Mouse (Mus musculus): ENCODE results near the gene 3110040M04Rik. TPM values are rescaled to one million over a fixed set of nuclear protein-coding genes. Genes with fewer than 3 reads are reported as not detected.
"Not testable (repeated sequence)": the region's sequence is repeated elsewhere in the genome, so short reads cannot be mapped to it uniquely, and the experiment has no call there.

The 3110040M04Rik gene
- total RNA-seq, 2 experiments from 2014 or later, result not detected

GRCm38 (mm10) chr1:151192075-151192474, 11.8 kb upstream of the 3110040M04Rik start, which contains the start of gene Gm8947:
TSS of gene Gm8947 (plus strand) at chr1:151192376.
- not testable (repeated sequence) for DNase-seq (ENCODE audit: low spot score in 2 of 2)

DNA sequence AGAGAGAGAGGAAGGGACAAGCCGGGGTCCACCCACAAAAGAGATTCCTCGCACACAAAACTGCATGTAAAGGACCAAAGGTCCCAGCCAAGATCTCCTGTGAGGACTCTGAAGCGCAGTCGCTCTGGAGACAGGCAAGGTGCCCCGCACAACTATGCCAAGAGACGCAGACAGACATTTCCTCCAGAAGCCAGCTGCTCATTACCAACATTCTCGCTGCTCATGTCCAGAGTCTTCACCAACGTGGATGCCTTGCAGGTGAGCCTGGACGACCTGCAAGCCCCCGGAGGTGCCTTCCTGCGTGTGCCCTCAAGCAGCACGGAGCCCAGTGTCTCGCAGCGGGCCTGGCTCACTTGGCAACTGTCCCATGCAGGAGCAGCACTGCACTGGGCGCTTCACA, 11.2 kb upstream of the 3110040M04Rik start:
- DNase-seq (ENCODE audit: low spot score in 2 of 2), result not testable (repeated sequence)

GRCm38 (mm10) chr1:151195986-151196385, 7.9 kb upstream of the 3110040M04Rik start:
- DNase-seq (ENCODE audit: low spot score in 2 of 2), result not testable (repeated sequence)

- not testable (repeated sequence) for DNase-seq (ENCODE audit: low spot score in 2 of 2)
These were observed 7.2 kb upstream of the 3110040M04Rik start for GRCm38 (mm10) chr1:151196690-151197089.

GRCm38 (mm10) chr1:151198120-151198519, 5.8 kb upstream of the 3110040M04Rik start, which contains the start of gene Gm47995:
TSS of gene Gm47995 (plus strand) at chr1:151198448.
- DNase-seq (ENCODE audit: low spot score in 2 of 2), result not testable (repeated sequence)

DNA sequence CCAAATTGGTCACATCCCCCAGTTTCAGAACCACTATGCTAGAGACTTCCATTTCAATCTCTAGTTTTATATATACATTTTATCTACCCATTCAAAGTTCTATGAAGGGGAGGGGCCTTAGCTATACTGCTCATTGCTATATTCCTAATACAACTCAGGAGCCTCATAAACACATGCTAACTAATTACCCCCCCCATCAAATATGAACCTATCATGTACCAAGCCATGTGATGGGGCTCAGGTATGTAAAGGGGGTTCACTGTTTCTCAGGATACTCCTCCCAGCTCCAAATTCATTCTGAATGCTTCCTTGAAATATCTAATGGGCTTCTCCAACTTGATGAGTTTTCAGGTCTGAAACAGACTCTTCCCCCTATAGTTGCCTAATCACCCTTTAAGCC, 3.3 kb upstream of the 3110040M04Rik start:
- not testable (repeated sequence) for DNase-seq (ENCODE audit: low spot score in 2 of 2)

- not testable (repeated sequence) for DNase-seq (ENCODE audit: low spot score in 2 of 2)
These were observed 1.1 kb upstream of the 3110040M04Rik start for GRCm38 (mm10) chr1:151202771-151203170.

GRCm38 (mm10) chr1:151208493-151208892, 4.6 kb downstream of the 3110040M04Rik start:
- DNase-seq (ENCODE audit: low spot score in 2 of 2), result not testable (repeated sequence)

DNA sequence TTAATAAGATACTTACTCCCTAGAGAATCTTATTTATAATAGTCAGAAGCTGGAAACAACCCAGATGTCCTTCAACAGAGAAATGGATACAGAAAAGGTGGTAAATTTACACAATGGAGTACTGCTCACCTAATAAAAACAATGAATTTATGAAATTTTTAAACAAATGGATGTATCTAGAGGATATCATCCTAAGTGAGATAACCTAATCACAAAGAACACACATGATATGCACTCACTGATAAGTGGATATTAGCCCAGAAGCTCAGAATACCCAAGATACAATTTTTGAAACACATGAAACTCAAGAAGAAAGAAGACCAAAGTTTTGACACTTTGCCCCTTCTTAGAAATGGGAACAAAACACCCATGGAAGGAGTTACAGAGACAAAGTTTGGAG, 5.0 kb downstream of the 3110040M04Rik start:
- DNase-seq (ENCODE audit: low spot score in 2 of 2), result not testable (repeated sequence)

- DNase-seq (ENCODE audit: low spot score in 2 of 2), result not testable (repeated sequence)
These were observed 6.0 kb downstream of the 3110040M04Rik start, which contains the start of gene Gm47996 for GRCm38 (mm10) chr1:151209824-151210355. TSS of gene Gm47996 (plus strand) at chr1:151210131.

DNA sequence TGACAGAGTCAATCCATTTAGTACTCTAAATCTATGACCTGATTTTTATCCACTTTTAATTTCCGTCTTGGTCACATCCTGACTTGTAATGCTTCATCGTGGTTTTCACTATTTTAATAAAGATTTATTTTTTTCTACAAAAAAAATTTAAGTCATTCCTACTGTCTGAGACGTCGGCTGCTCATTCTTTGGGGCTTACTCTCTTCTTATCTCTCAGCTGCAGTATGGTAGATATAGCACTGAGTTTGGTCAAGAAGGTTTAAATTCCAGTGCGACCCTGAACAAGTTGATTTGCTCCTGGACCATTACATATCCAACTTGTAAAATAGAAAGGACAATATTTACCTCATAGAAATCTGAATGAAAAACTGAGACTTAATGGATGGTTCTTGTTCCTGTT, 7.7 kb downstream of the 3110040M04Rik start:
- DNase-seq (ENCODE audit: low spot score in 2 of 2), result not testable (repeated sequence)

DNA sequence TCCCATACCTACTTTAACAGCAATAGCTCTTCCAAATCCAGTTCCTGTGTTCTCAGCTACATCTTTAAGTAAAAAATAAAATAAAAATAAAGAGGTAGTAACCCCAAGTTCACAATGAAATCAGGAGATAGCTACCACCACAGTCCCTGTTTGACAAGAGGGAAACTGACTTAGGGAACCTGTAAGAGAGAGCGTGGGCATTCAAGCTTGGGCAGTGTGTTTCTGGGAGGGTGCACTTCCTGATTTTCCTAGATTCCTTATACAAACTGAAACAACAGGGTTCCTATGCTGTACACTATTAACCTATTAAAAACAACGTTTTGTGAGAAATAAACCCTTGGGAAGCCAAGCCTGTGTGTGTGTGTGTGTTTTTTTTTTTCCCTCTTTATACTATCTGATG, 10.9 kb downstream of the 3110040M04Rik start:
- DNase-seq (ENCODE audit: low spot score in 2 of 2), result no peak

DNA sequence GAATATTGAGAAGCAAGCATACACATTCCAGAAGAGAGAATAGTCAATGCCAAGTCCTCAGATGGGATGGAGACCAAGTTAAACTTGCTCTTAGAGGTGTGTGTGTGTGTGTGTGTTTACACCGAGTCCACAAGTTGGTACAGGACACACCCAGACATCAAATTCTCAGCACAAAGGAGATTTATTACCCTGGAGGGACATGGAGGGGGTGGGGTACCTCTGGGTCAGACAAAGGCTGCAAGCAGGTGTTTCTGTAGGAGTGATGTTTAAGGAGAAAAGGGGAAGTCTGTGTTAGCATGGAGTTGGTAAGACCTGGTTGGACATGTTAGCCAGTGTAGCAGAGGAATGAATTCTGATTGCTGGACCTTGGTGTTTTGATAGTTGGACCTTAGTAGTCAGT, 12.1 kb downstream of the 3110040M04Rik start:
- no peak for DNase-seq (ENCODE audit: low spot score in 2 of 2)

- DNase-seq (ENCODE audit: low spot score in 2 of 2), result no peak
These were observed 12.5 kb downstream of the 3110040M04Rik start for GRCm38 (mm10) chr1:151216417-151216816.

DNA sequence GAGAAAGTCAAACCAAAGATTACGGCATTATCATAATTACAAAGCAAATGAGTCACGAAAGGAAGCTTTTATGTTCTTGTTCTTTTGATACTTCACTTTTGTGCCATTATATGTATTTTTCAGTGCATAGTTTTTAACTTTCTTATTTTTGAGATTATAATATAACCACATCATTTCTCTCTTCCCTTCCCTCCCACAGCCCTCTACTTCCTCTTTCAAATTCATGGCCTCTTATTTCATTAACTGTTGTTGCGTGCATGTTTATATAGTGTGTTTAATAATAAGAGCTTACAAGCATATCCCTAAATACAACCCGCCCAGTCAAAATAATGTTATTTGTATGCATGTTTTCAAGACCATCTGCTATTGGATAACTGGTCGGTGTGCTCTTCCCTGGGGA, 15.1 kb downstream of the 3110040M04Rik start:
- DNase-seq (ENCODE audit: low spot score in 2 of 2), result no peak

DNA sequence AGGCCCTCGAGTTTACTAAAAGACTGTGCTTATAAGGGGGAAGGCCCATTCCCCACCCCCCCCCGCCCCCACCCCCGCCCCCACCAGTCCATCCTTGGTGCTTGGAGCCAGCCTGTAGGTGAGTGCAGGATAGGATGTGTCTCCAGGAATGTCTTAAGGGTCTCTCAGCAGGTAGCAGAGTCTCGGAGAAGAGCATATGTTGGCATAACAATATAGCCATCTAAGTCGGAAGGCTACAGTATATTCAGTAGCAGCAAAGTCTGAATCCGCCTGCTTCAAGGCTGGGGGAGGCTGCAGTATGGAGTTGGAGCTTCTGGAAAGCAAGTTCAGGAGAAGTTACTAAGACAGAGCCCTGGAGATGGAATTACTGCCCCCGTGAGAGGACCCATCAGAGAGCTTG, 16.2 kb downstream of the 3110040M04Rik start:
- DNase-seq (ENCODE audit: low spot score in 2 of 2), result no peak

DNA sequence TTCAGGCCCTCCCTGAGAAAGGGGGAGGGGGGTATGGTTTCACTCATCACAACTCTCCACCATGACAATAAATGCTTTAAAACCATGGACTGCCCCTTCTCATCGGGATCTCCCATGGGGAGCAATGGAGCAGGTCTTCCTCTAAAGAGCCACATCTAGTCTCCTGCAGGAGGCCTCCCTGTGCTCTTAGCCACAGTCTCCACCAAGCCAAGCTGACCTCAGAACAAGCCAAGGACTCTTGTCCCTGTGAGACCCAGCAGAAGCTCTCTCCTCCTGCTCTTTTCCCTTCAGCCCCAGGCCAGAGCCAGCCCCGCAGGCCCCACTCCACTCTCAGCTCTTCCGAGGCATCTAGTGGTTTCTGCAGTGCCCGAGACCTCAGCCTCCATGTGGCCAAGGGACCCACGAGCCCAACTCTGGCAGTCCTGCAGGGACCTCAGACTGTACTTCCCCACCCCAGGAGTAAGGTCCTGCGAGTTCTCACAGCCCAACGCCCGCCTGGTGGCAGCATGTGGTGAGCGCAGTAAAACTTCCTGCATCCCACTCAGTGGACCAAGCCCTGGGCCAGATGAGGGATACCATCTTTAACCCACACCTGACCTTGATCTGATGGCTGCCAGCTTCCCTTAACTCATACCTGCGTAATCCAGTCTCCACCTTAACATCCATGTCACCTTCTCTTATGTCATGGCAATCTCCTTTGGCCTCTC, 18.8 kb downstream of the 3110040M04Rik start:
- no peak for DNase-seq (ENCODE audit: low spot score in 2 of 2)

GRCm38 (mm10) chr1:151223377-151223776, 19.5 kb downstream of the 3110040M04Rik start:
- no peak for DNase-seq (ENCODE audit: low spot score in 2 of 2)

DNA sequence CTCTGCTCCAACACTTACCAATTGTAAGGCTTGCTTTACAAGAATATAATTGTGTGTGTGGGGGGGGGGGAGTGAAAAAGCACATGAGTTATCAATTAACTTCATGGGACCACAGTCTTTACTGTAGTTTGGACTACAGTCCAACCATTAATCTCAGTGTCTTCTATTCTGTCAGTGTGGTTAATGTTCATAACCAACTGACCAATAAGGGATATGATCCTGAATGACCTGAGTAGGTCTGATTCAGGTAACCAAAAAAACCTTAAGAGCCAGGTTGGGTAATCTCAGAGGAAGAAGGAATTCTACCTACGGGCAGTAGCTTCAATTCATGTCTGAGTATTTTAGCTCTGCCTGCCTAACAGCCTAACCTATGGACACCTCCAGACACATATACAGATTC, 20.6 kb downstream of the 3110040M04Rik start:
- no peak for DNase-seq (ENCODE audit: low spot score in 2 of 2)

DNA sequence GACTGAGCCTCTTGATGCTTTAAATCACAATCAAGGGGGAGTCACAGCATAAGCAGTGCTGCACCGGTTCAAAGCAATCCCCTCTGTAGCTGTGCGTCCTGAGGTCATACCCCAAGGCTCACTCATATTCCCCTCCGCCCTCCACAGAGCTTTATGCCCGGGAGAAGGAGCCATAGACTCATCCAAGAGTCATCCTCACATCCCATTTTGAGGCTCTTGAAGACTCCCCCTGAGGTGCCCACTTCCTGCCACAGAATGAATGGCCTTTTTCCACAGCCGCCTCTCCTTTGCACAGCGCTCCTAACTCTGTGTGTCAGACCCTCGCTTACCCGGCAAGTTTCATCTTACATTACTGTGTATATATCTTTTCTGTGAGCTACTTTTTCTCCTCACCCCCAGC, 23.6 kb downstream of the 3110040M04Rik start:
- no peak for DNase-seq (ENCODE audit: low spot score in 2 of 2)

DNA sequence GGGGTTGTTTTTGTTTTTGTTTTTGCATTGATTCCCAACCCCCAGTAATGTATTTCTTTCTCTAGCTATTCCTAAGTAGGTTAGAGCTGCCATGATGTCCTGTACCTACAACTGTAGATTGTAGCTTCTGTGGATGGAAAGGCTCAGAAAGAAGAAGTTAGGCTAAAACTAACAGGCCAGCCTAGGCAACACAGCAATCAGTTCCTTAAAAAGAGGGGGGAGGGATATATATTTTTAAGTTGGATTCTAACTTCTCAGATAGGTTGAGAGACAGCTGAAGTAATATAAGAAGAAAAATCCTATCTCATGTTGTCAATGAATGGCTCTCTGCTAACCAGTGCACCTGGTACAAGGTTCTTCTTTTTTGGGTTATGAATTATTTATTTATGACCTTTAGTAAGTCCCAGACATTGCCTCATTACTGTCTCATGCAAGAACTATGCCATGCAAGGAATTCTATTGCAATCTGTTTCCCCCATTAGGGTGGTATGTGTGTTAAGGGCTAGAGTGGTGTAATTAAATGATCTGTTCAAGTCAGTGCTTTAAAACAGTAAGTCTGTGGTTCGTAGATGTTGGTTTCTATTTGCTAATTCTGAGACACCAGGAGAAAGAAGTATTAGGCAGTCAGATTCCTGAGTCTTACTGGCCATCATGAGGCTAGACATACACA, 24.5 kb downstream of the 3110040M04Rik start:
- no peak for DNase-seq (ENCODE audit: low spot score in 2 of 2)

GRCm38 (mm10) chr1:151232346-151232745, 28.4 kb downstream of the 3110040M04Rik start:
- DNase-seq (ENCODE audit: low spot score in 2 of 2), result no peak

All from layer of hippocampus, adult 18-20 months (tissue).